Mouse (Mus musculus) lung, postnatal 0 days (tissue): ENCODE measurements around the gene Tmem150c. TPM values are rescaled to one million over a fixed set of nuclear protein-coding genes. Genes with fewer than 3 reads are reported as not detected.

ENCODE experiments used
- ATAC-seq: fragments of 200-750 bp; cut with Nextera tagmentation; 2 replicates; pipeline ENCODE4 v1.8.0; 2017; ENCODE audit warnings: moderate library complexity
- DNase-seq: peaks from one replicate; pipeline ENCODE4 v3.0.0-alpha.2; 2016; ENCODE audit warnings: low spot score
- H3K27ac ChIP-seq: fragments of 300-500 bp; sonication (generic); 2 replicates; pipeline ENCODE4 v1.5.1; 2014; ENCODE audit warnings: antibody characterized with exemption, mild to moderate bottlenecking, low read length, mixed read lengths
- H3K27me3 ChIP-seq: fragments of 300-500 bp; sonication (generic); replicated peaks from 2 replicates; pipeline ENCODE4 v1.6.1; 2014; ENCODE audit warnings: low read length, mixed read lengths; ENCODE audit not compliant: insufficient read depth
- H3K36me3 ChIP-seq: fragments of 300-500 bp; sonication (generic); 2 replicates; pipeline ENCODE4 v1.6.1; 2014; ENCODE audit warnings: low read length, mixed read lengths; ENCODE audit not compliant: insufficient read depth
- H3K4me1 ChIP-seq: fragments of 300-500 bp; sonication (generic); 2 replicates; pipeline ENCODE4 v1.6.1; 2014; ENCODE audit warnings: antibody characterized with exemption, low read depth, low read length, mixed read lengths; ENCODE audit not compliant: insufficient read depth
- H3K4me2 ChIP-seq: fragments of 300-500 bp; sonication (generic); replicated peaks from 2 replicates; pipeline ENCODE4 v1.6.1; 2014; ENCODE audit warnings: low read depth, mild to moderate bottlenecking, low read length, moderate library complexity, mixed read lengths
- H3K4me3 ChIP-seq: fragments of 300-500 bp; sonication (generic); 2 replicates; pipeline ENCODE4 v1.5.1; 2014; ENCODE audit warnings: low read depth, low read length
- H3K9ac ChIP-seq: fragments of 300-500 bp; sonication (generic); replicated peaks from 2 replicates; pipeline ENCODE4 v1.6.1; 2014; ENCODE audit warnings: low read depth, mild to moderate bottlenecking
- H3K9me3 ChIP-seq: fragments of 300-500 bp; sonication (generic); 2 replicates; pipeline ENCODE4 v1.6.1; 2016; ENCODE audit warnings: low read length, mixed read lengths
- CTCF ChIP-seq: IDR thresholded peaks from 2 replicates; pipeline ENCODE4 v1.5.1; 2016; ENCODE audit warnings: antibody characterized with exemption, mild to moderate bottlenecking
- EP300 ChIP-seq: IDR thresholded peaks from 2 replicates; pipeline ENCODE4 v1.6.1; 2016; ENCODE audit warnings: antibody characterized with exemption, mild to moderate bottlenecking, control low read depth
- WGBS: fragments of 180-500 bp; shearing (Covaris S2); extraction: QIAGEN DNeasy Blood & Tissue Kit; methylation state at CpG from one replicate; pipeline ENCODE4 v1.1.7; 2014; 5-methylcytosine and 5-hydroxymethylcytosine counted together
- polyA plus RNA-seq: library from polyadenylated mRNA; unstranded; fragments of >200 nt; fragmentation: Nextera tagmentation; extraction: Ambion mirVana; gene quantifications from 2 replicates; pipeline ENCODE4 v1.2.1, GENCODE M21; 2015

The Tmem150c gene
- polyA plus RNA-seq, 1 experiment from 2014 or later, result 5.4 TPM

DNA sequence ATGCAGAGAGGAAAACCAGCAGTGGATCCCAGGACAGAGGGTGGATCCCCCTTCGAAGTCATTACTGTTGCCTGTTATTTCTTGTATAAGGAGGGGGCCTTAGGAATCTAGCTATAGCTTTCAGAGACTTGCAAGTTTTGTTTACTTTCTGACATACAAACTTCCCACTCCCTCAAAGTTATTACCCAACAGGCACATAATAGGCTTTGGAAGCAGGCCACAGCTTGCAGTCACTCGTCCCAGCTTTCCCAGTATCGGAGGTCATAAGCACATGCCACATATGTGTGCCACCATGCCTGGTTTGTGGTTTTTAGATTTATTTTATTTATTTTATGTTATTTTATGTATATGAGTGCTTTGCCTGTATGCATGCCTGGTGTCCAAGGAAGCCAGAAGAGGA is 3.2 kb upstream of the Tmem150c start:
- ATAC-seq (peak; percentile 36), DNase-seq (peak; percentile 53)
- H3K36me3 ChIP-seq, result no peaks in the 10 kb centered on the region
- no peak overlapping the region for H3K4me2 ChIP-seq
- no peaks in the 10 kb centered on the region for H3K9me3 ChIP-seq
- no peak overlapping the region for H3K9ac ChIP-seq
- H3K4me1 ChIP-seq, result no peaks in the 10 kb centered on the region
- H3K4me3 ChIP-seq, result no peak overlapping the region
- WGBS, result 51% methylated on average over 3 of the region's 3 CpGs
- H3K27me3 ChIP-seq, result 0 out of 2 replicates have a peak, but pooled peaks cover 6% of the 10 kb centered on the region
- TF ChIP-seq CTCF, result no peak
- no peak for TF ChIP-seq EP300
- no peak overlapping the region; the same call in 1 of the 2 replicates for H3K27ac ChIP-seq

DNA sequence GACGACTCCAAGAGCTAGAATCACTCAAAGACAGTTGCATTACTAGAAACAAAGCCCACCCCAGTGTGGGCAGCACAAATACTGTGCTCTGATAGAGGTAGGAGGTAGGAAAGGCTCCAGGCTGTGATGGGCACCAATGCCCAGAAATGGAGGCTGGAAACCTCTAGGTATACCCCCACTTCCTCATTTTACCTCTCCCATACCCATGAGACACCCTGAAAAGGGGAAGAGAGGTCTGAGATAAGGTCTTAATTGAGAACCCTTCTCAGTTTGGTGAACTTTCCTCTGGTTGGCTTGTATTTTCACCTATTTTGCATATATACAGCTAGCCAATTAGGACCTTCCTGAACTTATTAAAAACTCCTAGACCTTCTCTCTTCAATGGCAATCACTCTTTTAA is 2.4 kb upstream of the Tmem150c start:
- WGBS, result 75% methylated on average over 1 of the region's 1 CpGs
- H3K9me3 ChIP-seq, result no peaks in the 10 kb centered on the region
- no peak overlapping the region for H3K27ac ChIP-seq
- no peaks in the 10 kb centered on the region for H3K36me3 ChIP-seq
- H3K4me3 ChIP-seq, result no peak overlapping the region
- ATAC-seq (no peak), DNase-seq (no peak)
- H3K4me2 ChIP-seq, result no peak overlapping the region
- H3K9ac ChIP-seq, result no peak overlapping the region
- H3K4me1 ChIP-seq, result no peaks in the 10 kb centered on the region
- TF ChIP-seq CTCF, result no peak
- no peak for TF ChIP-seq EP300
- 0 out of 2 replicates have a peak, but pooled peaks cover 6% of the 10 kb centered on the region for H3K27me3 ChIP-seq

DNA sequence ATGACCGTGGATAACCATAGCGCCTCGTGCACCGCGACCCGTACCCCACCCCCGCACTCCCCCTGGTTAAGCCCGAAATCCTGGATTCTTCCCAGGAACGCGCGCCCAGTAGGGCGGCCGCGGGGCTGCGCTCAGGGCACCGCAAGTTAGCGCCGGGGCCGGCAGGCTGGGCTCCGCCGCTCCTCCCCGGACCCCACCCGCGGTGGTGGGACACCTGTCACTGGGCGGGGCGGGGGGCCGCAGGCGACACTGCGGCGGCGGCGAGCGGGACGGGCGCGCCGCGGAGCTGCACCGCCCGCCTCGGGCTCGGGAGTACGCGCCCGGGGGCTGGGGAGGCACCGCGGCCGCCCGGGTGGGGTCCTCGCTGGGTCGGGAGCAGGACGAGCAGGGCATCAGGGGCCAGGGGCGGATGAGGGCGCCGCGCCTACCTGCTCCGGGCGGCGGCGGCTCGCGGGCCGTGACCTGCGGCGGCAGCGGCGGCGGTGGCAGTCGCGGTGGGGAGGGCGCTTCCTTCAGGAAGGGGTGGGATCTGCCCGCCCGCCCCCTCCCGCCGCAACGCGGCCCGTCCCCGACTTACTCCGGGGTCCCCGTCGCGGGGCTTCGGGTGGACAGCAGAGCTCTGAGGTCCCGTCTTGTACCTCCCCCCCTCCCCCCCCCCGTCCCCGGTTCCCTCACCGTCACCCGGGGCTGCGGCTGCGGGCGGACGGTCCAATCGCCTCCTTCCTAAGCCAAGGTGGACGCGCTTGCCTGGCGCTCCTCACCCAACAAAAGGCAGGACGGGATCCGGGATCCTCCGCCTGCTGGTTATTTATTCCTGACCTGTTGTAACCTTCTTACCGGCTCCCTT is 594 bp downstream of the Tmem150c start:
- under 1% methylated on average over 43 of the region's 101 CpGs for WGBS
- Histone ChIP-seq H3K4me2 (peak overlapping the region; percentile 92), H3K36me3 (no peaks in the 10 kb centered on the region), H3K9ac (peak overlapping the region; percentile 44), H3K27ac (no peak overlapping the region; the same call in 1 of the 2 replicates), H3K4me1 (no peaks in the 10 kb centered on the region), H3K9me3 (no peaks in the 10 kb centered on the region), H3K27me3 (0 out of 2 replicates have a peak, but pooled peaks cover 6% of the 10 kb centered on the region), H3K4me3 (peak overlapping the region; percentile 69)
- DNase-seq (peak; percentile 39), ATAC-seq (peak; percentile 65)
- TF ChIP-seq CTCF, result no peak; the same call in 1 of the 2 replicates
- no peak for TF ChIP-seq EP300

DNA sequence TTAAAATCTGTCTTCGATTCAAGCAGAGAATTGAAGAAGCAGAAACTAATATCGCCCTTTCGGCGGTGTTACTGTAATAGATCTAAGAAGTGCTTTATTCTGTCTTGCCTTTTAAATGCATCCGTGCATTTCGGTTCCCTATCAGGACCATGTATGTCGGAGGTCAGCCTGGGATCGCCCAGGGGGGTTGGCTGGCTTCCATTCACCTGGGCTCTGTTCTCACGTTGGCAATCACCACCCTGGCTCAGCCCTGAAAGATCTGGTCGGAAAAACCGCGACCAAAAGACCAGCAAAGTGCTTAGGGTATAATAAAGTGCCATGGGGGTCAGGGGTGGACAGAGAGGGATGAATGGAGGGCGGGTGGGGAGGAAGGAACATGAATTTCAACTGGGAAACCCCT is 1.3 kb downstream of the Tmem150c start:
- Histone ChIP-seq H3K9me3 (no peaks in the 10 kb centered on the region), H3K27ac (no peak overlapping the region), H3K4me3 (peak overlapping the region; percentile 69), H3K9ac (peak overlapping the region; percentile 44; the same call in 1 of the 2 replicates), H3K36me3 (no peaks in the 10 kb centered on the region), H3K4me1 (no peaks in the 10 kb centered on the region), H3K27me3 (0 out of 2 replicates have a peak, but pooled peaks cover 6% of the 10 kb centered on the region), H3K4me2 (peak overlapping the region; percentile 92)
- ATAC-seq (no peak), DNase-seq (no peak)
- TF ChIP-seq CTCF (no peak), EP300 (no peak)
- 17% methylated on average over 13 of the region's 13 CpGs for WGBS

DNA sequence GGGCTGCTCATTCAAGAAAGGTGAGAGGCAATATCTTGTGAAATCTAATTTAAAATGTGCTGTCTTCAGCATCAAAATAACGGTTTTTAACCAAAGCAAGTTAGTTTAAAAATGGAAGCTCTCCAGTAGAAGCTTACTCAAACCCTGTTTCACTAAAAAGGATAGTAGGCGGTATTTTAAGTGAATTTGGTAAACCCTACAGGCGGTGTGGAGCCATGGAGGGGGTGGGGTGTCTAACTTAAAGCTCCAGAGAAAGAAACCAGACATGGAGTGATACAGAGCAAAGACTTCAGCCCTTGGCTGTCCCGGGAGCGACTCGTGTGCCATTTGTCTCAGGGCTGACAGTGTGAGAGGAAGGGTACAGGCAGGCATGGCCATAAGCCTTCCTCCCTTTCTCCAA is 4.0 kb downstream of the Tmem150c start:
- Histone ChIP-seq H3K4me1 (no peaks in the 10 kb centered on the region), H3K27me3 (0 out of 2 replicates have a peak, but pooled peaks cover 6% of the 10 kb centered on the region), H3K27ac (no peak overlapping the region), H3K4me2 (no peak overlapping the region), H3K36me3 (no peaks in the 10 kb centered on the region), H3K4me3 (no peak overlapping the region), H3K9ac (no peak overlapping the region), H3K9me3 (no peaks in the 10 kb centered on the region)
- DNase-seq (no peak), ATAC-seq (no peak)
- no peak for TF ChIP-seq CTCF
- no peak for TF ChIP-seq EP300
- 61% methylated on average over 6 of the region's 6 CpGs for WGBS

DNA sequence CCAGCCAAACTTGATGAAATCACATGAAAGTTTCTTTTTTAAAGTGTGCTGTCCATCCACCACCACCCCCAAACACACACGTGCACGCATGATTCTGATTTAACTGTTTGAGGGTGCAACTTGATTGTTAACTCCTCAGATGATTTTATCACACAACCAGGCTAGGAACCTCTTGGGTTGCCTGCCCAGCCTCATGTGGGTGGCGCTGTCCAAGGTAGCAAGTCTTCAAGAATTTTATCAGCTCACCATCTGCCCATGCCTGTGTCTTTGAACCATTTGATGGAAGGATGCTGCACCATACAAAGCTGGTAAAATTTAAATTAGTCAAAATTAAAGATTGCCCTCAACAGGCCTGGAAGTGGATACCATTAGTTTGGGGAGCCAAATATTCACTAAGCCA is 9.6 kb downstream of the Tmem150c start:
- Histone ChIP-seq H3K4me1 (no peaks in the 10 kb centered on the region), H3K36me3 (no peaks in the 10 kb centered on the region), H3K27ac (no peak overlapping the region), H3K4me3 (no peak overlapping the region), H3K9ac (no peak overlapping the region), H3K9me3 (no peaks in the 10 kb centered on the region), H3K4me2 (no peak overlapping the region), H3K27me3 (no peaks in the 10 kb centered on the region)
- DNase-seq (no peak), ATAC-seq (no peak)
- WGBS, result 48% methylated on average over 3 of the region's 3 CpGs
- no peak for TF ChIP-seq EP300
